In genomic region chr1:161793321-161793720, GRCm38 (mm10) we compare ENCODE assay signal across 24 mouse cellular contexts. TPM values are rescaled to one million over a fixed set of nuclear protein-coding genes. Genes with fewer than 3 reads are reported as not detected.
"Had no signal": no experiment of that assay in that cellular context is flagged by ENCODE, and none has a peak within 500 bp of the region (broad histone marks: within the 10 kb centered on the region; RNA-seq: fewer than 3 reads in every experiment).

No protein-coding gene starts in this region.

- H3K36me3 ChIP-seq: limb, embryonic 10.5 days; limb, embryonic 13.5 days; midbrain, embryonic 13.5 days; neural tube, embryonic 13.5 days; stomach, embryonic 15.5 days had no signal

- H3K4me1 ChIP-seq: limb, embryonic 13.5 days; midbrain, embryonic 13.5 days; neural tube, embryonic 13.5 days; stomach, embryonic 15.5 days had no signal

- DNase-seq: kidney, adult 11 months; kidney, adult 8-10 months; kidney, postnatal 14 days; kidney, postnatal 4 days; layer of hippocampus, adult 9-11 months; lung, embryonic 14.5 days; retina, postnatal 1 day; right cerebral cortex, postnatal 25 days; spleen, adult 18-20 months; thymus, adult 18-20 months; thymus, postnatal 36 days had no signal

- H3K4me3 ChIP-seq: layer of hippocampus, adult 2 months; limb, embryonic 10.5 days; limb, embryonic 13.5 days; midbrain, embryonic 13.5 days; myocyte; neural tube, embryonic 13.5 days; stomach, embryonic 15.5 days had no signal

- H3K27ac ChIP-seq: layer of hippocampus, adult 2 months; limb, embryonic 10.5 days; limb, embryonic 13.5 days; macrophage; midbrain, embryonic 13.5 days; neural tube, embryonic 13.5 days; stomach, embryonic 15.5 days had no signal

- H3K4me2 ChIP-seq: limb, embryonic 13.5 days; lung, embryonic 14.5 days; midbrain, embryonic 13.5 days; neural tube, embryonic 13.5 days; stomach, embryonic 15.5 days had no signal

- ATAC-seq: lung, postnatal 0 days; midbrain, embryonic 13.5 days; midbrain, embryonic 16.5 days had no signal

- H3K9me3 ChIP-seq: limb, embryonic 10.5 days; limb, embryonic 13.5 days; midbrain, embryonic 13.5 days; neural tube, embryonic 13.5 days; stomach, embryonic 15.5 days had no signal

- H3K9ac ChIP-seq: limb, embryonic 13.5 days; lung, embryonic 14.5 days; midbrain, embryonic 13.5 days; neural tube, embryonic 13.5 days; stomach, embryonic 15.5 days had no signal

- H3K27me3 ChIP-seq: limb, embryonic 13.5 days; midbrain, embryonic 13.5 days; neural tube, embryonic 13.5 days; stomach, embryonic 15.5 days had no signal

RNA-seq across cellular contexts. Expression of gene Fasl, which starts 5.0 kb away (rescaled TPM):
- total RNA-seq: left cerebral cortex, postnatal 25 days had no signal
- polyA plus RNA-seq: intestine, embryonic 14.5 days; kidney, embryonic 16.5 days; limb, embryonic 10.5 days; limb, embryonic 13.5 days; lung, embryonic 14.5 days; macrophage; myocyte; stomach, embryonic 15.5 days had no signal
